Mouse (Mus musculus) ES-Bruce4 (cell line): ENCODE results near the gene Lingo2. TPM values are rescaled to one million over a fixed set of nuclear protein-coding genes. Genes with fewer than 3 reads are reported as not detected.

Source experiments
- H3K27ac ChIP-seq: 2 replicates; pipeline ENCODE4 v1.5.1; 2012; ENCODE audit warnings: low read length, inconsistent platforms; ENCODE audit not compliant: insufficient read depth
- H3K27me3 ChIP-seq: 2 replicates; pipeline ENCODE4 v1.6.1; 2012; ENCODE audit warnings: mild to moderate bottlenecking, low read length, inconsistent platforms; ENCODE audit not compliant: control insufficient read depth, poor library complexity, insufficient read depth, severe bottlenecking
- H3K36me3 ChIP-seq: 2 replicates; pipeline ENCODE4 v1.6.1; 2012; ENCODE audit warnings: inconsistent platforms, mild to moderate bottlenecking, low read length, moderate library complexity; ENCODE audit not compliant: control insufficient read depth, poor library complexity, insufficient read depth, severe bottlenecking
- H3K4me1 ChIP-seq: one replicate; pipeline ENCODE4 v1.8.1; 2011; ENCODE audit warnings: low read length; ENCODE audit not compliant: control insufficient read depth, insufficient read depth
- H3K4me3 ChIP-seq: 2 replicates; pipeline ENCODE4 v1.5.1; 2011; ENCODE audit warnings: low read depth, mild to moderate bottlenecking, low read length
- H3K9ac ChIP-seq: 2 replicates; pipeline ENCODE4 v1.6.1; 2012; ENCODE audit warnings: low read depth, mild to moderate bottlenecking, inconsistent platforms; ENCODE audit not compliant: poor library complexity, severe bottlenecking
- H3K9me3 ChIP-seq: replicated peaks from 2 replicates; pipeline ENCODE4 v1.6.1; 2012; ENCODE audit warnings: mild to moderate bottlenecking, low read length, inconsistent platforms; ENCODE audit not compliant: control insufficient read depth, poor library complexity, insufficient read depth, severe bottlenecking
- CTCF ChIP-seq: IDR thresholded peaks from one replicate; pipeline ENCODE4 v1.8.1; 2011; ENCODE audit warnings: low read depth, low read length
- EP300 ChIP-seq: IDR thresholded peaks from 2 replicates; pipeline ENCODE4 v1.6.1; 2011; ENCODE audit warnings: low read depth, low read length; ENCODE audit not compliant: insufficient read depth
- POLR2A ChIP-seq: IDR thresholded peaks from one replicate; pipeline ENCODE4 v1.8.1; 2011; ENCODE audit warnings: low read length; ENCODE audit not compliant: insufficient read depth
- polyA plus RNA-seq: library from polyadenylated mRNA; stranded (reverse); fragments of >200 nt; gene quantifications from 2 replicates; pipeline ENCODE4 v1.2.4, GENCODE M21; 2011; ENCODE audit warnings: low read depth; ENCODE audit not compliant: missing spikeins, insufficient read depth, insufficient read length

The Lingo2 gene
- polyA plus RNA-seq, 1 experiment: not detected

DNA sequence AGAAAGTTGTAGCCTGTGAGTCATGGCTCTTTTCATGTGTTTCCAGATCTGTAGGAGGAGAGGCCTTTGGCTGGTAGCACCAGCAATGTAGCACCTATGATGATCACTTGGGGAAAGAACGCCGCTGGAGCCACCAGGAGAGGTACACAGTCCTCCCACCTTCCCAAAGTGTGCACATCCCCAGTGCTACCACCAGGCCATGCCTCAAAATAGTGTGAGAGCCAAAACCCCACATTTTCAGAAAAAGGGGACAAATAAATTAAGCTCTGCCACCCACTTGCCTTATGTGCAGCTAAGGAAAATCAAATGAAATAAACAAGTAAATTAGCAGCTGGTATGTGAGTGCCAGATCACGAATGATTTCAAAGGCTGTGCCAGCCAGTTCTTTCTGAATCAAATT lies 911.2 kb downstream of the Lingo2 start:
- Histone ChIP-seq H3K36me3 (no peaks in the 10 kb centered on the region), H3K4me1 (no peaks in the 10 kb centered on the region), H3K27me3 (no peaks in the 10 kb centered on the region), H3K27ac (no peak overlapping the region), H3K9ac (no peak overlapping the region), H3K4me3 (no peak overlapping the region), H3K9me3 (no peaks in the 10 kb centered on the region)
- TF ChIP-seq EP300: no peak
- no peak for TF ChIP-seq CTCF
- TF ChIP-seq POLR2A: no peak

DNA sequence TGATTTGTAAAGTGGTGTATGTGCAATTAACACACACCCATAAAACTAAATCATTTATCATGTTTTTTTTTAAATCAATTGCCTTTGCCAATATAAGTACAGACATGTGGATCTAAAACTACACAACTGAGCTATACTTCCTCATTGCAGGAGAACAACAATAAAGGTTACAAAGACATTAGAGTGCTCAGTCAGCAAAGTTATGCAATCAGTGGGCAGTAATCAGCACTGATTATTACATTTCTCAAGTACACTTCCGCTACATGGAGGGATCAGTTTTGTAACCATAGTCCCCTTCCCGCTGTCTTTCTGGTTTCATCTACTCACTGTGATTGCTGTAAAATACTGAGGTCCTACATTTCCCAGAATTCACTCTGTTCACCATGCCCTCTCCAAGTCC lies 912.8 kb downstream of the Lingo2 start:
- TF ChIP-seq POLR2A: no peak
- TF ChIP-seq CTCF: no peak
- TF ChIP-seq EP300: no peak
- no peaks in the 10 kb centered on the region for H3K27me3 ChIP-seq
- H3K36me3 ChIP-seq: no peaks in the 10 kb centered on the region
- no peak overlapping the region for H3K9ac ChIP-seq
- H3K4me1 ChIP-seq: no peaks in the 10 kb centered on the region
- no peak overlapping the region for H3K4me3 ChIP-seq
- no peak overlapping the region for H3K27ac ChIP-seq
- no peaks in the 10 kb centered on the region for H3K9me3 ChIP-seq

DNA sequence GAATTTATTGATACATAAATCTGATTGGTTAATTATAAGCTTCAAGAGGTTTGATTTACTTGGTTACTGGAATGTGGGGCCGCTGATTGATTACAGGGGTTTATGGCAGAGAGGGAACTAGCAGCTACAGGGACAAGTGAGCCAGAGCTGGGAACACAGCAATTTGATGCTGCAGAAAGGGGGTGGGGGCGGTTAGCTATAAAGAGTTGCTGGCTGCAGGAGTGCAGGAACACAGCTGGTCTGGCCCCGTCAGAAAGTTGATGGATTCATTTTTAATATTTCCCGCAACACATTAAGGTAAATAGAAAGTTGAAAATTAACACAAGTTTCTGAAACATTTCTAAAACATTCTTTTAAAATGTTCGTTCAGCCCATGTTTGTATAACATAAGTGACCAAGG lies 919.5 kb downstream of the Lingo2 start:
- TF ChIP-seq EP300 (no peak), CTCF (no peak), POLR2A (no peak)
- no peaks in the 10 kb centered on the region for H3K36me3 ChIP-seq
- H3K4me1 ChIP-seq: no peaks in the 10 kb centered on the region
- H3K4me3 ChIP-seq: no peak overlapping the region
- no peak overlapping the region for H3K27ac ChIP-seq
- H3K27me3 ChIP-seq: no peaks in the 10 kb centered on the region
- no peak overlapping the region for H3K9ac ChIP-seq
- no peaks in the 10 kb centered on the region for H3K9me3 ChIP-seq

DNA sequence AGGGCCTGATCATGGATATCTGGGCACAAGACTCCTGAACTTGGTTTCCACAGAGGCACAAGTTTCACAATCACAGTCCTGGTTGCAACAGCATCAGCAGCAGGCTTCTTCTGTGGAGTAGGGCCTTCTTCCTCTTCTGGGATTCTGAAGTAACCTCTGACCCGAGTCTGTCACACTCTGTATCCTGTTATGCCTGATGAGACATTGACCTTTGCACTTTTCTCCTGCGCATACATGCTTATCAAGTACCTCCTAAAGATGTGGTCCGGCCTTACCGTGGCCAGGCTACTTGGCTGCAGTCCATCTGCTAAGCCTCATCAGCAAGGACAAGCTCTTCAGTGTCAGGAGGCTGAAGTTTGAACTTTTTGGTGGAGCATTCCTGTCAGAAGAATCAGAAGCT lies 937.4 kb downstream of the Lingo2 start:
- no peak for TF ChIP-seq CTCF
- no peak for TF ChIP-seq EP300
- no peak for TF ChIP-seq POLR2A

DNA sequence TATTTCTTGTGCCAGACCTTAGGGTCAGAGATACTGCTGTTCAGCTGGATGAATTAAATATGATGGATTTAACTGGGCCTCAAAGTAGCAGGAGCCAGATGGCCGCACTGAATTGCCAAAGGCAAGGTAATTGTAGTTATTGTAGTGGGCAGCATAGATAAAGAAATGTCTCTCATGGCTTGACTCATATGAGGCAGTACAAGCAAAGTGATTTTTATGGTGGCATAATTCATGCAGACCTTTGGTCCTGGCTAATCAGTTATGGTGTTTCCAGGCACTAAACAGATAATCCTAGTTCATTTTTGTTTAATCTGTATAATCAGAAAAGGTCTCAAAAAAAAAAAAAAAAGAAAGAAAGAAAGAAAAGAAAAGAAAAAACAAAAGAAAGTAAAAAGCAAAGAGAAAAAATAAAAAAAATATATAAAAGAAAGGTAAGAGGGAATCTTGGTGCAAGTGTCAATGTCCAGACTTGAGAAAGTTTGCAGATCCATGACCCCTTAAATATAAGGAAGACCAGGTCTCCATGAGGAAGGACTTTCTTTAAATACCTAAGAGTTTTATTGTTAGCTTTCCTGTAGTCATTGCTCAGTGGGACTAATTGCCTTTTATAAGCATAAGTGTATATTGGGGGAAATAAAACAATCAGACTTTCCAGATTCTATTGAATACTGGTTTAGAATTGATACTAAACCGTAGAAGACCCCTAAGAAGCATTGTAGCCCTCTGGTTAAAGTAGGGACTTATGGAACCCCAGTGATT lies 959.4 kb downstream of the Lingo2 start:
- no peak overlapping the region for H3K27ac ChIP-seq
- H3K9me3 ChIP-seq: peaks cover 16% of the 10 kb centered on the region
- no peaks in the 10 kb centered on the region for H3K4me1 ChIP-seq
- H3K27me3 ChIP-seq: no peaks in the 10 kb centered on the region
- no peaks in the 10 kb centered on the region for H3K36me3 ChIP-seq
- H3K9ac ChIP-seq: no peak overlapping the region
- TF ChIP-seq CTCF: no peak
- no peak for TF ChIP-seq EP300
- TF ChIP-seq POLR2A: no peak
- no peak overlapping the region for H3K4me3 ChIP-seq

More for the DNA sequence above, 937.4 kb downstream of the Lingo2 start:
- Histone ChIP-seq H3K27ac (no peak overlapping the region), H3K36me3 (no peaks in the 10 kb centered on the region), H3K4me3 (no peak overlapping the region), H3K9me3 (no peaks in the 10 kb centered on the region; the same call in 1 of the 2 replicates), H3K27me3 (no peaks in the 10 kb centered on the region), H3K4me1 (no peaks in the 10 kb centered on the region), H3K9ac (no peak overlapping the region)

DNA sequence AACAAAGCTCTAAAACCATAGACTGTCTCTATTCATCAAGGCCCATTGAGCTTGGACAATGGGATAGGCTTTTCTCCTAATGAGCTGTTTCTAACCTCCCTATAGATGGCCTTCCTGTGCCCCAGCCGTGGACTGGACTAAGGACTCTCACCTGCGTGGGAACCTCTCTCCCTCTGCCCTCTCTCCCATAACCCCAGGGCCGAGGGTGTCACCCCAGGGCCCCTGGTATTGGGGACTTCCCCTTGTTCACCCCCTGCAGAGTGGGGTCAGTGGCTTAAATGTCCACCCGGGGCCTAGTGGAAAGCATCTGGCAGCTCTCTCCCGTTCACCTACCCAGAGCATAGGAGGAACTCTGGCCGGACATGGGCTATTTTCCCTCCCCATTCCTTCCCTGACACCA lies 965.5 kb downstream of the Lingo2 start:
- TF ChIP-seq CTCF: no peak
- TF ChIP-seq EP300: no peak
- no peak for TF ChIP-seq POLR2A
- Histone ChIP-seq H3K27ac (no peak overlapping the region), H3K4me3 (no peak overlapping the region), H3K9ac (no peak overlapping the region), H3K27me3 (no peaks in the 10 kb centered on the region), H3K4me1 (no peaks in the 10 kb centered on the region), H3K36me3 (no peaks in the 10 kb centered on the region), H3K9me3 (peaks cover under 1% of the 10 kb centered on the region; the same call in 1 of the 2 replicates)
